Mouse (Mus musculus) cerebellum, postnatal 10 days (tissue): ENCODE data around the gene Gm21119.
"Not testable (repeated sequence)": the region's sequence is repeated elsewhere in the genome, so short reads cannot be mapped to it uniquely, and the experiment has no call there.

Experiments
- DNase-seq, 2 experiments: peaks; one replicate each; pipeline ENCODE4 v3.0.0; 2021; ENCODE audit warnings: mixed read lengths in 2 of 2

Gene Gm21119

GRCm38 (mm10) chr8:20614619-20615018 lies at the start of gene Gm21119:
Gm21119 (plus strand) TSS chr8:20614919.
- not testable (repeated sequence) for DNase-seq

- not testable (repeated sequence) for DNase-seq
Measured at GRCm38 (mm10) chr8:20566753-20567152, 48.0 kb upstream of the Gm21119 start.

GRCm38 (mm10) chr8:20581081-20581480 lies 33.6 kb upstream of the Gm21119 start:
- DNase-seq: not testable (repeated sequence)

GRCm38 (mm10) chr8:20582772-20583171 lies 31.9 kb upstream of the Gm21119 start:
- not testable (repeated sequence) for DNase-seq

GRCm38 (mm10) chr8:20588268-20589177 lies 26.2 kb upstream of the Gm21119 start:
- DNase-seq: not testable (repeated sequence)

- peak; percentile 4 to 19 for DNase-seq
Measured at GRCm38 (mm10) chr8:20589178-20589539, 25.6 kb upstream of the Gm21119 start.

GRCm38 (mm10) chr8:20590117-20590997 lies 24.4 kb upstream of the Gm21119 start:
- DNase-seq: peak; percentile 9 to 15

- not testable (repeated sequence) for DNase-seq
Measured at GRCm38 (mm10) chr8:20591002-20591401, 23.7 kb upstream of the Gm21119 start.

GRCm38 (mm10) chr8:20592732-20593272 lies 21.9 kb upstream of the Gm21119 start:
- not testable (repeated sequence) for DNase-seq

GRCm38 (mm10) chr8:20593841-20594240 lies 20.9 kb upstream of the Gm21119 start:
- peak; percentile 30 to 38 for DNase-seq

GRCm38 (mm10) chr8:20596081-20596841 lies 18.5 kb upstream of the Gm21119 start:
- peak in 1 of 2 experiments; percentile 13 for DNase-seq

GRCm38 (mm10) chr8:20596842-20597708 lies 17.6 kb upstream of the Gm21119 start:
- peak; percentile 62 to 67 for DNase-seq

GRCm38 (mm10) chr8:20598300-20599170 lies 16.2 kb upstream of the Gm21119 start:
- DNase-seq: not testable (repeated sequence)

GRCm38 (mm10) chr8:20599350-20599749 lies 15.4 kb upstream of the Gm21119 start:
- not testable (repeated sequence) for DNase-seq

GRCm38 (mm10) chr8:20610856-20611255 lies 3.9 kb upstream of the Gm21119 start:
- DNase-seq: not testable (repeated sequence)

GRCm38 (mm10) chr8:20612721-20613120 lies 2.0 kb upstream of the Gm21119 start:
- DNase-seq: not testable (repeated sequence)

GRCm38 (mm10) chr8:20630766-20631165 lies 16.0 kb downstream of the Gm21119 start:
- DNase-seq: not testable (repeated sequence)

GRCm38 (mm10) chr8:20637931-20638330 lies 23.2 kb downstream of the Gm21119 start:
- DNase-seq: not testable (repeated sequence)

GRCm38 (mm10) chr8:20643536-20643935 lies 28.8 kb downstream of the Gm21119 start:
- DNase-seq: peak in 1 of 2 experiments; percentile 1

GRCm38 (mm10) chr8:20652976-20653375 lies 38.3 kb downstream of the Gm21119 start:
- peak in 1 of 2 experiments; percentile 9 for DNase-seq
